Mouse (Mus musculus) forebrain, embryonic 11.5 days (tissue): ENCODE data around the gene Sulf2. TPM values are rescaled to one million over a fixed set of nuclear protein-coding genes. Genes with fewer than 3 reads are reported as not detected.

Experiments
- ATAC-seq: fragments of 200-750 bp; cut with Nextera tagmentation; replicated peaks from 2 replicates; pipeline ENCODE4 v1.8.0; 2017; ENCODE audit warnings: moderate TSS enrichment; ENCODE audit not compliant: low FRiP score
- DNase-seq: peaks from one replicate; pipeline ENCODE4 v3.0.0-alpha.2; 2017; ENCODE audit warnings: low spot score
- H3K27ac ChIP-seq: fragments of 300-500 bp; sonication (generic); 2 replicates; pipeline ENCODE4 v1.5.1; 2014; ENCODE audit warnings: low read depth, low read length
- H3K27me3 ChIP-seq: fragments of 300-500 bp; sonication (generic); 2 replicates; pipeline ENCODE4 v1.6.1; 2014; ENCODE audit warnings: mild to moderate bottlenecking, low read length, mixed read lengths; ENCODE audit not compliant: control insufficient read depth, insufficient read depth
- H3K36me3 ChIP-seq: fragments of 300-500 bp; sonication (generic); 2 replicates; pipeline ENCODE4 v1.6.1; 2014; ENCODE audit warnings: mild to moderate bottlenecking, low read length, moderate library complexity, mixed read lengths; ENCODE audit not compliant: control insufficient read depth, insufficient read depth
- H3K4me1 ChIP-seq: fragments of 300-500 bp; sonication (generic); replicated peaks from 2 replicates; pipeline ENCODE4 v1.6.1; 2014; ENCODE audit warnings: low read length, mixed read lengths; ENCODE audit not compliant: control insufficient read depth, insufficient read depth
- H3K4me2 ChIP-seq: fragments of 300-500 bp; sonication (generic); 2 replicates; pipeline ENCODE4 v1.6.1; 2014; ENCODE audit warnings: low read depth, mild to moderate bottlenecking, low read length, moderate library complexity, mixed read lengths; ENCODE audit not compliant: severe bottlenecking
- H3K4me3 ChIP-seq: fragments of 300-500 bp; sonication (generic); 2 replicates; pipeline ENCODE4 v1.5.1; 2014; ENCODE audit warnings: low read depth, low read length
- H3K9ac ChIP-seq: fragments of 300-500 bp; sonication (generic); 2 replicates; pipeline ENCODE4 v1.6.1; 2014; ENCODE audit warnings: low read length
- H3K9me3 ChIP-seq: fragments of 300-500 bp; sonication (generic); 2 replicates; pipeline ENCODE4 v1.6.1; 2016; ENCODE audit warnings: low read length, mixed read lengths; ENCODE audit not compliant: control insufficient read depth
- WGBS: fragments of 180-500 bp; shearing (Covaris S2); extraction: QIAGEN DNeasy Blood & Tissue Kit; methylation state at CpG from one replicate; pipeline ENCODE4 v1.1.7; 2014; 5-methylcytosine and 5-hydroxymethylcytosine counted together
- polyA plus RNA-seq: library from polyadenylated mRNA; unstranded; fragments of >200 nt; fragmentation: Nextera tagmentation; extraction: Ambion mirVana; gene quantifications from 2 replicates; pipeline ENCODE4 v1.2.1, GENCODE M21; 2014

The Sulf2 gene
- polyA plus RNA-seq, 1 experiment from 2014 or later = 97.9 TPM

- H3K4me1 ChIP-seq = no peaks in the 10 kb centered on the region
- no peaks in the 10 kb centered on the region for H3K36me3 ChIP-seq
- ATAC-seq (no peak), DNase-seq (no peak)
- no peak overlapping the region for H3K4me3 ChIP-seq
- 0 out of 2 replicates have a peak overlapping the region, but pooled peaks have one; percentile 5 for H3K4me2 ChIP-seq
- H3K27me3 ChIP-seq = no peaks in the 10 kb centered on the region
- no peaks in the 10 kb centered on the region for H3K9me3 ChIP-seq
- no peak overlapping the region for H3K27ac ChIP-seq
- no peak overlapping the region for H3K9ac ChIP-seq
- WGBS = 88% methylated on average over 21 of the region's 21 CpGs
Measured at GRCm38 (mm10) chr2:166080967-166081750, 74.3 kb downstream of the Sulf2 start.

- no peak overlapping the region for H3K4me3 ChIP-seq
- no peak for ATAC-seq
- H3K36me3 ChIP-seq = no peaks in the 10 kb centered on the region
- 62% methylated on average over 17 of the region's 17 CpGs for WGBS
- H3K27me3 ChIP-seq = no peaks in the 10 kb centered on the region
- no peak overlapping the region for H3K4me2 ChIP-seq
- no peaks in the 10 kb centered on the region for H3K4me1 ChIP-seq
- no peak overlapping the region for H3K9ac ChIP-seq
- H3K9me3 ChIP-seq = no peaks in the 10 kb centered on the region
- no peak overlapping the region for H3K27ac ChIP-seq
- peak; percentile 83 for DNase-seq
Measured at GRCm38 (mm10) chr2:166079961-166080885, 75.2 kb downstream of the Sulf2 start.

GRCm38 (mm10) chr2:166079231-166079630, 76.2 kb downstream of the Sulf2 start:
- ATAC-seq = no peak
- 96% methylated on average over 14 of the region's 14 CpGs for WGBS

GRCm38 (mm10) chr2:166077371-166077770, 78.1 kb downstream of the Sulf2 start:
- Histone ChIP-seq H3K9me3 (no peaks in the 10 kb centered on the region), H3K36me3 (no peaks in the 10 kb centered on the region; the same call in 1 of the 2 replicates)
- WGBS = 94% methylated on average over 9 of the region's 9 CpGs

More at GRCm38 (mm10) chr2:166079231-166079630, 76.2 kb downstream of the Sulf2 start:
- no peak overlapping the region for H3K9ac ChIP-seq
- no peak overlapping the region for H3K27ac ChIP-seq
- no peaks in the 10 kb centered on the region for H3K27me3 ChIP-seq
- no peak overlapping the region for H3K4me2 ChIP-seq
- H3K36me3 ChIP-seq = no peaks in the 10 kb centered on the region
- no peaks in the 10 kb centered on the region for H3K9me3 ChIP-seq
- H3K4me1 ChIP-seq = no peaks in the 10 kb centered on the region
- no peak for DNase-seq
- H3K4me3 ChIP-seq = no peak overlapping the region

GRCm38 (mm10) chr2:166074322-166074721, 81.1 kb downstream of the Sulf2 start:
- ATAC-seq (no peak), DNase-seq (no peak)
- Histone ChIP-seq H3K27ac (no peak overlapping the region), H3K9me3 (no peaks in the 10 kb centered on the region), H3K4me2 (no peak overlapping the region), H3K36me3 (peaks cover 5% of the 10 kb centered on the region), H3K9ac (no peak overlapping the region), H3K4me1 (no peaks in the 10 kb centered on the region), H3K27me3 (no peaks in the 10 kb centered on the region), H3K4me3 (no peak overlapping the region)
- WGBS = 75% methylated on average over 6 of the region's 6 CpGs

More at GRCm38 (mm10) chr2:166077371-166077770, 78.1 kb downstream of the Sulf2 start:
- DNase-seq (no peak), ATAC-seq (no peak)
- Histone ChIP-seq H3K4me1 (no peaks in the 10 kb centered on the region), H3K27me3 (no peaks in the 10 kb centered on the region), H3K4me3 (no peak overlapping the region), H3K27ac (no peak overlapping the region), H3K9ac (no peak overlapping the region), H3K4me2 (no peak overlapping the region)

GRCm38 (mm10) chr2:166073082-166073481, 82.4 kb downstream of the Sulf2 start:
- no peak for DNase-seq
- H3K9ac ChIP-seq = no peak overlapping the region
- H3K4me2 ChIP-seq = no peak overlapping the region
- no peaks in the 10 kb centered on the region for H3K9me3 ChIP-seq
- H3K36me3 ChIP-seq = peaks cover 8% of the 10 kb centered on the region
- H3K4me1 ChIP-seq = no peaks in the 10 kb centered on the region
- H3K27ac ChIP-seq = no peak overlapping the region
- H3K4me3 ChIP-seq = no peak overlapping the region
- no peak for ATAC-seq
- WGBS = 91% methylated on average over 10 of the region's 10 CpGs
- no peaks in the 10 kb centered on the region for H3K27me3 ChIP-seq

- WGBS = 79% methylated on average over 9 of the region's 9 CpGs
Measured at GRCm38 (mm10) chr2:166071889-166072288, 83.6 kb downstream of the Sulf2 start.

GRCm38 (mm10) chr2:166071481-166071880, 84.0 kb downstream of the Sulf2 start:
- Histone ChIP-seq H3K36me3 (peaks cover 8% of the 10 kb centered on the region), H3K27ac (no peak overlapping the region), H3K4me2 (no peak overlapping the region), H3K9ac (no peak overlapping the region), H3K9me3 (no peaks in the 10 kb centered on the region), H3K27me3 (no peaks in the 10 kb centered on the region), H3K4me3 (no peak overlapping the region), H3K4me1 (no peaks in the 10 kb centered on the region)
- WGBS = 88% methylated on average over 5 of the region's 5 CpGs
- ATAC-seq = no peak
- DNase-seq = no peak

More at GRCm38 (mm10) chr2:166071889-166072288, 83.6 kb downstream of the Sulf2 start:
- DNase-seq = no peak
- peaks cover 8% of the 10 kb centered on the region for H3K36me3 ChIP-seq
- H3K9me3 ChIP-seq = no peaks in the 10 kb centered on the region
- no peak overlapping the region for H3K4me3 ChIP-seq
- ATAC-seq = no peak
- no peak overlapping the region for H3K4me2 ChIP-seq
- H3K9ac ChIP-seq = no peak overlapping the region
- H3K4me1 ChIP-seq = no peaks in the 10 kb centered on the region
- H3K27ac ChIP-seq = no peak overlapping the region
- no peaks in the 10 kb centered on the region for H3K27me3 ChIP-seq
